Mouse (Mus musculus) 416B (cell line): ENCODE measurements around the gene Slc24a4.
"Not testable (repeated sequence)": the region's sequence is repeated elsewhere in the genome, so short reads cannot be mapped to it uniquely, and the experiment has no call there.

Experiments used
- DNase-seq: peaks from one replicate; pipeline ENCODE4 v3.0.0; 2011; ENCODE audit warnings: low read depth

Gene Slc24a4

GRCm38 (mm10) chr12:102250316-102250715, 121.8 kb downstream of the Slc24a4 start:
- no peak for DNase-seq

- DNase-seq, result no peak
Measured at GRCm38 (mm10) chr12:102251070-102251469, 122.5 kb downstream of the Slc24a4 start.

- no peak for DNase-seq
Measured at GRCm38 (mm10) chr12:102251985-102252384, 123.5 kb downstream of the Slc24a4 start.

- no peak for DNase-seq
Measured at GRCm38 (mm10) chr12:102252525-102252924, 124.0 kb downstream of the Slc24a4 start.

GRCm38 (mm10) chr12:102255012-102255411, 126.5 kb downstream of the Slc24a4 start:
- peak; percentile 42 for DNase-seq

GRCm38 (mm10) chr12:102258522-102259112, 130.1 kb downstream of the Slc24a4 start:
- peak; percentile 96 for DNase-seq

GRCm38 (mm10) chr12:102261933-102262396, 133.4 kb downstream of the Slc24a4 start:
- DNase-seq, result no peak

GRCm38 (mm10) chr12:102262809-102263208, 134.3 kb downstream of the Slc24a4 start:
- no peak for DNase-seq

GRCm38 (mm10) chr12:102263249-102263648, 134.7 kb downstream of the Slc24a4 start:
- no peak for DNase-seq

GRCm38 (mm10) chr12:102266433-102266832, 137.9 kb downstream of the Slc24a4 start:
- DNase-seq, result no peak

- DNase-seq, result no peak
Measured at GRCm38 (mm10) chr12:102269144-102269543, 140.6 kb downstream of the Slc24a4 start.

GRCm38 (mm10) chr12:102270776-102271405, 142.4 kb downstream of the Slc24a4 start:
- no peak for DNase-seq

GRCm38 (mm10) chr12:102271447-102271846, 142.9 kb downstream of the Slc24a4 start:
- DNase-seq, result no peak

GRCm38 (mm10) chr12:102275833-102276443, 147.4 kb downstream of the Slc24a4 start:
- no peak for DNase-seq

GRCm38 (mm10) chr12:102280290-102280689, 151.8 kb downstream of the Slc24a4 start:
- DNase-seq, result not testable (repeated sequence)

GRCm38 (mm10) chr12:102280867-102281503, 152.5 kb downstream of the Slc24a4 start:
- no peak for DNase-seq

- DNase-seq, result peak; percentile 54
Measured at GRCm38 (mm10) chr12:102282126-102282525, 153.6 kb downstream of the Slc24a4 start.

- peak; percentile 76 for DNase-seq
Measured at GRCm38 (mm10) chr12:102282763-102283482, 154.4 kb downstream of the Slc24a4 start, which contains the start of gene Rin3. Gene Rin3, plus strand, starts transcription at chr12:102283048.

GRCm38 (mm10) chr12:102283483-102284266, 155.1 kb downstream of the Slc24a4 start:
- no peak for DNase-seq

- DNase-seq, result no peak
Measured at GRCm38 (mm10) chr12:102284267-102284610, 155.7 kb downstream of the Slc24a4 start.

GRCm38 (mm10) chr12:102284618-102285159, 156.2 kb downstream of the Slc24a4 start:
- no peak for DNase-seq
